In genomic region chr7:97495052-97495451, GRCm38 (mm10) we compare ENCODE assay signal across 24 mouse cellular contexts. TPM values are rescaled to one million over a fixed set of nuclear protein-coding genes. Genes with fewer than 3 reads are reported as not detected.
DNase-seq lines count a peak whose midpoint lies in the region; ATAC-seq and TF ChIP-seq lines count a peak whose summit lies in the region.
"Had no signal": no experiment of that assay in that cellular context is flagged by ENCODE, and none has a peak within 500 bp of the region (broad histone marks: within the 10 kb centered on the region; RNA-seq: fewer than 3 reads in every experiment).

No protein-coding gene starts in this region.

- H3K36me3 ChIP-seq in heart, postnatal 0 days (replicated peaks; ENCODE audit: control insufficient read depth, insufficient read depth, low read length), result peaks cover 15% of the 10 kb centered on the region

- H3K4me2 ChIP-seq in heart, postnatal 0 days (ENCODE audit: low read depth, low read length), result no peak overlapping the region
- H3K4me2 ChIP-seq: embryonic facial prominence, embryonic 13.5 days; embryonic facial prominence, embryonic 15.5 days; forebrain, embryonic 12.5 days had no signal

- no peak for ATAC-seq in heart, postnatal 0 days (ENCODE audit: insufficient read depth, low read depth)
- ATAC-seq: forebrain, embryonic 14.5 days had no signal

- H3K27ac ChIP-seq in gastrocnemius, adult 2 months, result peak overlapping the region; percentile 59; the same call in 1 of the 2 replicates
- 0 out of 2 replicates have a peak overlapping the region, but pooled peaks have one; percentile 11 for H3K27ac ChIP-seq in heart, postnatal 0 days (ENCODE audit: low read depth)
- H3K27ac ChIP-seq: embryonic facial prominence, embryonic 13.5 days; embryonic facial prominence, embryonic 15.5 days; forebrain, embryonic 10.5 days; forebrain, embryonic 12.5 days had no signal

- DNase-seq in gastrocnemius, adult 2 months, result no peak
- DNase-seq in gastrocnemius, postnatal 14 days, result no peak
- no peak for DNase-seq in heart, postnatal 0 days (ENCODE audit: low spot score)
- no peak for DNase-seq in heart, adult 9 months (ENCODE audit: low spot score in 2 of 2)
- peak; percentile 3 for DNase-seq in lung, postnatal 25 days (ENCODE audit: low spot score)
- DNase-seq in lung, adult 18-20 months, result no peak
- no peak for DNase-seq in thymus, adult 18-20 months
- DNase-seq: adrenal gland, adult 2 months; adrenal gland, postnatal 10 days; adrenal gland, postnatal 25 days; cerebellum, adult 11 months; cerebellum, adult 18-20 months; cerebellum, adult 8-10 months; cerebellum, adult 9-11 months; cerebellum, postnatal 14 days; cerebellum, postnatal 36 days; embryo, embryonic 11 days had no signal

- TF ChIP-seq EP300 in heart, postnatal 0 days (IDR thresholded peaks at IDR 0.05; ENCODE audit: low read depth), result no peak

- no peak overlapping the region for H3K9ac ChIP-seq in heart, postnatal 0 days (replicated peaks; ENCODE audit: low read depth, low read length)
- H3K9ac ChIP-seq: embryonic facial prominence, embryonic 13.5 days; embryonic facial prominence, embryonic 15.5 days; forebrain, embryonic 12.5 days had no signal

- no peak for TF ChIP-seq CTCF in gastrocnemius, adult 2 months (IDR thresholded peaks at IDR 0.05)
- no peak for TF ChIP-seq CTCF in heart, postnatal 0 days (IDR thresholded peaks at IDR 0.05; ENCODE audit: low read depth)

- intact Hi-C loops in gastrocnemius, adult 2 months (cut with DNase I), result no loop called here
- intact Hi-C loops in gastrocnemius, postnatal 14 days (cut with DNase I; ENCODE audit: low total_unique reads), result no loop called here

- 0 out of 2 replicates have a peak, but pooled peaks cover 5% of the 10 kb centered on the region for H3K4me1 ChIP-seq in heart, postnatal 0 days (ENCODE audit: control insufficient read depth, insufficient read depth)
- H3K4me1 ChIP-seq: embryonic facial prominence, embryonic 13.5 days; embryonic facial prominence, embryonic 15.5 days; forebrain, embryonic 10.5 days; forebrain, embryonic 12.5 days had no signal

- H3K9me3 ChIP-seq in heart, postnatal 0 days (replicated peaks; ENCODE audit: control insufficient read depth, low read length), result no peaks in the 10 kb centered on the region
- H3K9me3 ChIP-seq: embryonic facial prominence, embryonic 13.5 days; embryonic facial prominence, embryonic 15.5 days; forebrain, embryonic 10.5 days; forebrain, embryonic 12.5 days had no signal

- no peaks in the 10 kb centered on the region for H3K27me3 ChIP-seq in heart, postnatal 0 days (ENCODE audit: control insufficient read depth, insufficient read depth, low read length)
- H3K27me3 ChIP-seq: embryonic facial prominence, embryonic 13.5 days; embryonic facial prominence, embryonic 15.5 days; forebrain, embryonic 12.5 days had no signal

- H3K4me3 ChIP-seq in gastrocnemius, adult 2 months, result no peak overlapping the region
- no peak overlapping the region for H3K4me3 ChIP-seq in heart, postnatal 0 days (ENCODE audit: low read depth, low read length)
- H3K4me3 ChIP-seq: embryonic facial prominence, embryonic 13.5 days; embryonic facial prominence, embryonic 15.5 days; erythroblast, embryonic 14.5 days; forebrain, embryonic 10.5 days; forebrain, embryonic 12.5 days had no signal

RNA-seq across cellular contexts. Expression of gene Ints4, which starts 14.3 kb away (rescaled TPM):
- total RNA-seq in gastrocnemius, adult 2 months (2021), result 10 to 100 TPM; 26.6 to 29.7 TPM
- 10 to 100 TPM; 21.2 to 24.9 TPM for total RNA-seq in gastrocnemius, postnatal 14 days (2021)
- 29.8 and 35.4 TPM in 2 replicates for total RNA-seq in heart, postnatal 0 days (2014; rRNA removed; ENCODE audit: low replicate concordance)
- 28.1 and 28.2 TPM in 2 replicates for polyA plus RNA-seq in heart, postnatal 0 days (2015; fragmentation: Nextera tagmentation; extraction: Ambion mirVana)

RNA-seq across cellular contexts. Expression of gene Kctd14, which starts 43.9 kb away (rescaled TPM):
- total RNA-seq in gastrocnemius, adult 2 months (2021), result under 1 TPM in 1 of 2 experiments, not detected in 1; 0.11 TPM
- total RNA-seq in gastrocnemius, postnatal 14 days (2021), result under 1 TPM; 0.16 to 0.23 TPM
- not detected in 2 replicates for total RNA-seq in heart, postnatal 0 days (2014; rRNA removed; ENCODE audit: low replicate concordance)
- 0.34 and 0.62 TPM in 2 replicates for polyA plus RNA-seq in heart, postnatal 0 days (2015; fragmentation: Nextera tagmentation; extraction: Ambion mirVana)
- polyA plus RNA-seq: C2C12 had no signal
